Mouse (Mus musculus): Measurements from ENCODE around the gene Defa21. TPM values are rescaled to one million over a fixed set of nuclear protein-coding genes. Genes with fewer than 3 reads are reported as not detected.

The Defa21 gene
- total RNA-seq (2023), result not detected in 2 replicates

DNA sequence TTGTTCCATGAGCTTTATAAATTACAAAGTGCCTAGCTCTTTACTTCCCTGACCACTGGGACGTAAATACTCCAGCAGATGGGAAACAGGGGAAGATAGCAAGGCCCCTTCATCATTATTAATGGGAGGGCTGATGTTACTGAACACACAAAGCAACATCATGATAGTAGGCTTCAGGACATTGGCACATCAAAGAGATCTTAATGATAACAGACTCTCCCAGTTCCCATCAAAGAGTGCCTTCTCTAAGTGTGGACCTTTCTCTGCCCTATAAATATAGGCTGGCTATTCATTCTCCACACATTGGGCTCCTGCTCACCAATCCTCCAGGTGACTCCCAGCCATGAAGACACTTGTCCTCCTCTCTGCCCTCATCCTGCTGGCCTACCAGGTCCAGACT, at the start of gene Defa21:
Gene Defa21 (plus strand): TSS at position 301 of the 400 bp plus-strand sequence.

DNA sequence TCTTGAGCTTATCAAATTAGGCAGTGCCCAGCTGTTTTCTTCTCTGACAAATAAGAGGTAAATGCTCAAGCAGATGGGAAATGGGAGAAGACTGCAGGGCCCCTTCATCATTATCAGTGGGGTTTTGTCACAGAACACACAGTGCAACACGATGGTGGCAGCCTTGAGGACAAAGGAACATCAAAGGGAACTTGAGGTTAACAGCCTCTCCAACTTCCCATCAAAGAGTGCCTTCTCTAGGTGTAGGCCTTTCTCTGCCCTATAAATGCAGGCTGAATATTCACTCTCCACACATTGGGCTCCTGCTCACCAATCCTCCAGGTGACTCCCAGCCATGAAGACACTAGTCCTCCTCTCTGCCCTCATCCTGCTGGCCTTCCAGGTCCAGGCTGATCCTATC, 29.4 kb downstream of the Defa21 start, which contains the start of gene Defa23:
Gene Defa23 (plus strand): TSS at position 301 of the 400 bp plus-strand sequence.

DNA sequence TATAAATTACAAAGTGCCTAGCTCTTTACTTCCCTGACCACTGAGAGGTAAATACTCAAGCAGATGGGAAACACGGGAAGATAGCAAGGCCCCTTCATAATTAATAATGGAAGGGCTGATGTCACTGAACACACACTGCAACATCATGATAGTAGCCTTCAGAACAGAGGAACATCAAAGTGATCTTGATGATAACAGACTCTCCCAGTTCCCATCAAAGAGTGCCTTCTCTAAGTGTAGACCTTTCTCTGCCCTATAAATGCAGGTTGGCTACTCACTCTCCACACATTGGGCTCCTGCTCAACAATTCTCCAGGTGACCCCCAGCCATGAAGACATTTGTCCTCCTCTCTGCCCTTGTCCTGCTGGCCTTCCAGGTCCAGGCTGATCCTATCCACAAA, 39.4 kb downstream of the Defa21 start, which contains the start of gene Defa35:
Gene Defa35 (plus strand): TSS at position 301 of the 400 bp plus-strand sequence.

Other genes starting within 250 kb of the Defa21 start
- gene Defb33, start 132.9 kb upstream of the Defa21 start, total RNA-seq (2023), result not detected in 2 replicates
- gene Gm15056, start 122.9 kb upstream of the Defa21 start, total RNA-seq (2023), result not detected in 2 replicates
- gene Gm6040, start 103.5 kb upstream of the Defa21 start, total RNA-seq (2023), result not detected in 2 replicates
- gene AY761185, start 80.8 kb upstream of the Defa21 start, total RNA-seq (2023), result not detected in 2 replicates
- not detected in 2 replicates for gene Defa23, start 29.5 kb downstream of the Defa21 start, total RNA-seq (2023)
- not detected in 2 replicates for gene Defa35, start 39.5 kb downstream of the Defa21 start, total RNA-seq (2023)
- not detected in 2 replicates for gene Defa25, start 58.9 kb downstream of the Defa21 start, total RNA-seq (2023)
- not detected in 2 replicates for gene Gm14851, start 70.5 kb downstream of the Defa21 start, total RNA-seq (2023)
- not detected in 2 replicates for gene Defa30, start 109.1 kb downstream of the Defa21 start, total RNA-seq (2023)
- not detected in 2 replicates for gene Defa22, start 136.7 kb downstream of the Defa21 start, total RNA-seq (2023)
- gene Defa31, start 166.1 kb downstream of the Defa21 start, total RNA-seq (2023), result not detected in 2 replicates
- not detected in 2 replicates for gene Gm15293, start 176.0 kb downstream of the Defa21 start, total RNA-seq (2023)
- gene Gm15292, start 224.2 kb downstream of the Defa21 start, total RNA-seq (2023), result not detected in 2 replicates

All from neutrophil, adult 65 days (primary cell).